Mouse (Mus musculus) macrophage (primary cell): ENCODE measurements around the gene Ascc3. TPM values are rescaled to one million over a fixed set of nuclear protein-coding genes. Genes with fewer than 3 reads are reported as not detected.

Source experiments
- H3K27ac ChIP-seq: fragments of 350-480 bp; formaldehyde crosslinking; 2 replicates; pipeline ENCODE4 v1.9.0; 2021
- H3K36me3 ChIP-seq: fragments of 350-480 bp; formaldehyde crosslinking; 2 replicates; pipeline ENCODE4 v1.9.0; 2021; ENCODE audit errors: inconsistent target
- H3K4me3 ChIP-seq: fragments of 350-480 bp; formaldehyde crosslinking; 2 replicates; pipeline ENCODE4 v1.9.0; 2021; ENCODE audit errors: inconsistent target
- H3K79me2 ChIP-seq: fragments of 350-480 bp; formaldehyde crosslinking; 2 replicates; pipeline ENCODE4 v1.9.0; 2021; ENCODE audit errors: inconsistent target
- WGBS: methylation state at CpG from one replicate; pipeline ENCODE4 v1.1.7; 2026; ENCODE audit warnings: inconsistent platforms; ENCODE audit not compliant: missing documents; 5-methylcytosine and 5-hydroxymethylcytosine counted together
- polyA plus RNA-seq: library from polyadenylated mRNA; stranded (reverse); fragments of 250-400 nt; gene quantifications from 3 replicates; pipeline ENCODE4 v1.2.4, GENCODE M21; 2018; ENCODE audit warnings: inconsistent platforms

Ascc3 gene
- polyA plus RNA-seq, 1 experiment from 2014 or later, result 27.3 TPM

- H3K79me2 ChIP-seq, result no peaks in the 10 kb centered on the region
- H3K4me3 ChIP-seq, result no peak overlapping the region
- H3K27ac ChIP-seq, result no peak overlapping the region
- WGBS, result 94% methylated on average over 2 of the region's 2 CpGs
- H3K36me3 ChIP-seq, result no peaks in the 10 kb centered on the region
These were observed 213.7 kb downstream of the Ascc3 start for GRCm38 (mm10) chr10:50806166-50806565.

- H3K79me2 ChIP-seq, result no peaks in the 10 kb centered on the region
- no peak overlapping the region for H3K27ac ChIP-seq
- peaks cover 18% of the 10 kb centered on the region; the same call in 1 of the 2 replicates for H3K36me3 ChIP-seq
- 93% methylated on average over 1 of the region's 1 CpGs for WGBS
- no peak overlapping the region for H3K4me3 ChIP-seq
These were observed 229.9 kb downstream of the Ascc3 start for GRCm38 (mm10) chr10:50822363-50822762.

GRCm38 (mm10) chr10:50826829-50827228 is 234.4 kb downstream of the Ascc3 start:
- H3K4me3 ChIP-seq, result no peak overlapping the region
- no peaks in the 10 kb centered on the region for H3K79me2 ChIP-seq
- H3K27ac ChIP-seq, result no peak overlapping the region
- peaks cover 18% of the 10 kb centered on the region; the same call in 1 of the 2 replicates for H3K36me3 ChIP-seq

GRCm38 (mm10) chr10:50834533-50834932 is 242.1 kb downstream of the Ascc3 start:
- 100% methylated on average over 2 of the region's 2 CpGs for WGBS

GRCm38 (mm10) chr10:50843363-50843762 is 250.9 kb downstream of the Ascc3 start:
- Histone ChIP-seq H3K27ac (no peak overlapping the region), H3K36me3 (peaks cover 39% of the 10 kb centered on the region), H3K79me2 (no peaks in the 10 kb centered on the region), H3K4me3 (no peak overlapping the region)
- WGBS, result 100% methylated on average over 3 of the region's 3 CpGs

More at GRCm38 (mm10) chr10:50834533-50834932, 242.1 kb downstream of the Ascc3 start:
- Histone ChIP-seq H3K36me3 (no peaks in the 10 kb centered on the region; the same call in 1 of the 2 replicates), H3K4me3 (no peak overlapping the region), H3K79me2 (no peaks in the 10 kb centered on the region), H3K27ac (no peak overlapping the region)

GRCm38 (mm10) chr10:50868202-50868601 is 275.7 kb downstream of the Ascc3 start:
- Histone ChIP-seq H3K27ac (no peak overlapping the region), H3K36me3 (no peaks in the 10 kb centered on the region), H3K79me2 (no peaks in the 10 kb centered on the region), H3K4me3 (no peak overlapping the region)
- 50% methylated on average over 4 of the region's 4 CpGs for WGBS

- WGBS, result 31% methylated on average over 5 of the region's 5 CpGs
- Histone ChIP-seq H3K36me3 (no peaks in the 10 kb centered on the region), H3K4me3 (no peak overlapping the region), H3K27ac (no peak overlapping the region), H3K79me2 (no peaks in the 10 kb centered on the region)
These were observed 284.5 kb downstream of the Ascc3 start for GRCm38 (mm10) chr10:50876952-50877351.

GRCm38 (mm10) chr10:50881476-50882069 is 289.1 kb downstream of the Ascc3 start:
- Histone ChIP-seq H3K79me2 (no peaks in the 10 kb centered on the region), H3K27ac (no peak overlapping the region), H3K36me3 (no peaks in the 10 kb centered on the region), H3K4me3 (no peak overlapping the region)
- 43% methylated on average over 2 of the region's 2 CpGs for WGBS

GRCm38 (mm10) chr10:50882366-50882765 is 289.9 kb downstream of the Ascc3 start:
- no peak overlapping the region for H3K4me3 ChIP-seq
- H3K27ac ChIP-seq, result no peak overlapping the region
- WGBS, result 75% methylated on average over 2 of the region's 2 CpGs
- H3K36me3 ChIP-seq, result no peaks in the 10 kb centered on the region
- no peaks in the 10 kb centered on the region for H3K79me2 ChIP-seq

- 79% methylated on average over 4 of the region's 4 CpGs for WGBS
- H3K36me3 ChIP-seq, result no peaks in the 10 kb centered on the region
- H3K27ac ChIP-seq, result no peak overlapping the region
- H3K79me2 ChIP-seq, result no peaks in the 10 kb centered on the region
- no peak overlapping the region for H3K4me3 ChIP-seq
These were observed 293.8 kb downstream of the Ascc3 start for GRCm38 (mm10) chr10:50886305-50886704.

- 27% methylated on average over 6 of the region's 6 CpGs for WGBS
- no peaks in the 10 kb centered on the region for H3K36me3 ChIP-seq
- no peaks in the 10 kb centered on the region for H3K79me2 ChIP-seq
- no peak overlapping the region for H3K27ac ChIP-seq
- no peak overlapping the region for H3K4me3 ChIP-seq
These were observed 298.2 kb downstream of the Ascc3 start for GRCm38 (mm10) chr10:50890621-50891020.

GRCm38 (mm10) chr10:50891876-50892711 is 299.6 kb downstream of the Ascc3 start:
- Histone ChIP-seq H3K36me3 (no peaks in the 10 kb centered on the region), H3K4me3 (no peak overlapping the region), H3K79me2 (no peaks in the 10 kb centered on the region), H3K27ac (no peak overlapping the region)
- 6% methylated on average over 26 of the region's 26 CpGs for whole genome bisulfite sequencing

- Histone ChIP-seq H3K36me3 (no peaks in the 10 kb centered on the region), H3K79me2 (no peaks in the 10 kb centered on the region), H3K27ac (no peak overlapping the region), H3K4me3 (no peak overlapping the region)
- WGBS, result 10% methylated on average over 15 of the region's 15 CpGs
These were observed 300.4 kb downstream of the Ascc3 start for GRCm38 (mm10) chr10:50892751-50893320.

GRCm38 (mm10) chr10:50893546-50893945 is 301.1 kb downstream of the Ascc3 start:
- 10% methylated on average over 10 of the region's 10 CpGs for WGBS
- Histone ChIP-seq H3K36me3 (no peaks in the 10 kb centered on the region), H3K27ac (no peak overlapping the region), H3K4me3 (no peak overlapping the region), H3K79me2 (no peaks in the 10 kb centered on the region)
